Mouse (Mus musculus) embryonic fibroblast, embryonic 13.5 days (primary cell): ENCODE results near the gene Cacna2d1. TPM values are rescaled to one million over a fixed set of nuclear protein-coding genes. Genes with fewer than 3 reads are reported as not detected.

ENCODE experiments used
- H3K27ac ChIP-seq: 2 replicates; pipeline ENCODE4 v1.5.1; 2012; ENCODE audit warnings: low read length, control low read depth, inconsistent platforms; ENCODE audit not compliant: insufficient read depth
- H3K4me1 ChIP-seq: 2 replicates; pipeline ENCODE4 v1.6.1; 2011; ENCODE audit warnings: low read length; ENCODE audit not compliant: control insufficient read depth, insufficient read depth
- H3K4me3 ChIP-seq: 2 replicates; pipeline ENCODE4 v1.5.1; 2011; ENCODE audit warnings: mild to moderate bottlenecking, control low read depth, low read length; ENCODE audit not compliant: insufficient read depth
- CTCF ChIP-seq: IDR thresholded peaks from 2 replicates; pipeline ENCODE4 v1.5.1; 2011; ENCODE audit warnings: mild to moderate bottlenecking, control low read depth, low read length, moderate library complexity, borderline replicate concordance; ENCODE audit not compliant: insufficient read depth
- POLR2A ChIP-seq: IDR thresholded peaks from 2 replicates; pipeline ENCODE4 v1.6.1; 2011; ENCODE audit warnings: low read depth, mild to moderate bottlenecking, control low read depth, low read length, moderate library complexity
- polyA plus RNA-seq: library from polyadenylated mRNA; stranded (reverse); fragments of >200 nt; gene quantifications from 2 replicates; pipeline ENCODE4 v1.2.4, GENCODE M21; 2011; ENCODE audit warnings: low read depth; ENCODE audit not compliant: missing spikeins, insufficient read length

The Cacna2d1 gene
- polyA plus RNA-seq, 1 experiment: 49.3 TPM

DNA sequence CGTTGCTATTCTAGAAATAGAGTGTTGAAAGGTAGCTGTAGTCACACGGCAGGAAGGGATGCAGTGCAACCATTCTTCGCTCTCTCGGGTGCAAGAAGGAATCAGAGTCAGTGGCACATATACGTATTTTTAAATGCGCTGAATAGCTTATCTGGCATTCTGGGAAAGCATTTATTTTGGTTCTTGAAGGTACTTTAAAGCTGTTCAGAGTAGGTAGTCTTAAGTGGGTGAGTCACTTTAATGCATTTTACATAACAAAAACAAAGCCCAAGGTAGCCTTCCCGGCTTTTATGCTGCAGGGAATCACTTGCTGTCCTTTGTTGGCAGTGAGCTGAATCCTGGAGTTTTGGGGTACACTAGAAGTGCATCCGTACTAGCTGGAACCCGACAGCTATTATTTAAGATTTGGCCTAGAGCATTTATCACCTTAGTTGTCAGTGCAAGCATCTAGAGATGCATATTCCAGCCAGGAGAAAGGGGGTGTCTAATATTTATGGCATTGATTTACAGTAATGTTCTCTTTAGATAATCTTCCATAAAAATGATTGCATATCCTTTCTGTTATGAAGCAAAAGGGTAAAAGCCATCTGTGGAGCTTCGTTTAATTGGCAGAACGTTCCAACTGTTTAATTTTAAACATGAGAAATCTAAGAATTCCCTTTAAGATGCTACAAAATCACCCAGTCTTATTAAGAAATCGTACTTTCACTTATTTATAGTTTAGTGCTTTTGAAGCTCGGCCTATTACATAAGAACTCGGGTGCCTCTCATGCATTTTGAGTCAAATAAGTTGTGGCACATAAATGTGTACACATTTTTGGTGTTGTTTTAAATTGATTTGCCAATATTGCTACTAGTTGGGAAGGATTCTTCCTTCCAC is 1.6 kb downstream of the Cacna2d1 start:
- TF ChIP-seq CTCF (no peak), POLR2A (no peak)
- Histone ChIP-seq H3K4me1 (no peaks in the 10 kb centered on the region), H3K4me3 (peak overlapping the region; percentile 81), H3K27ac (no peak overlapping the region)

DNA sequence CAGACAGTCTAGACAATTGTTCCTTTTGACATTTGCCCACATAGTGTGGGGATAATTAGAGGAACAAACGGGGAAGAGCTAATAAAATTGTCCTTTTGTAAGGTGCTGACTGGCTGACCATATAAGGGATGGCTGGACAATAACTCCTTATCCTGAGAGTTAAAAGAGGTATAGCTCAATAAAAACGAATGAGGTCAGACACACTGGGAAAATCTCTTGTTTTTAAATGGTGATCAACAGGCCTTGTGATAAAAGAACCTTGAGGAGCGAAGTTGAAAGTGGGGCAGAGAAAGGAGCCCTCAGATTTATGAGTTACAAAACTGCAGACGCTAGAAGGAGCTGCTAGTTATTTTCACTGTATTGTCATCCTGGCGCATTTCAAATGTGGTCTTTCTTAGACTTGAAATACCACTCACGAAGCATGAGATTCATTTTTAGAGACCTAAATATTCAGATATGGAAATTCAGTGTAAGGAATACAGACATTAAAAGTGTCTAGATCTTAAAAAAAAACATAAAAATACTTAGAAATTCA is 6.8 kb downstream of the Cacna2d1 start:
- H3K27ac ChIP-seq: no peak overlapping the region
- H3K4me1 ChIP-seq: peaks cover 4% of the 10 kb centered on the region
- H3K4me3 ChIP-seq: no peak overlapping the region
- TF ChIP-seq CTCF (no peak), POLR2A (no peak)

DNA sequence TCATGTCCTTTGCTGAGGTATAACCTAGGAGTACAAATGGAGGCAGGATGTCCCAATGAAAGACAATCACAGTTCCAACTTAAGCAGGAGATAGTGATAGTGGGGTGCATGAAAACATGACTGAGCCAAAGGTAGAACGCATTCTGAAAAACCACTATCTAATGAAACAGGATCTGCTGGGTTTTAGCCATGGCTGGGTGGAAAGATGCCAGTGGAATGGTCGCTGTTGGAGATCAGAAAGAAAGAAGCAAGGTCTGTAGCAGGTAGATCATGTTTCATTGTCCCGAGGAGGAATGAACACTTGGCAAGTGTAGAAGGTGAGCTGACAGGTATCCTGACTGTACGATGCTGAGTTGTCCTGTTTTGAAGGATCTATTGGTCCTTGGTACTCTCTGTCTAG is 7.6 kb downstream of the Cacna2d1 start:
- H3K27ac ChIP-seq: no peak overlapping the region
- no peak overlapping the region for H3K4me3 ChIP-seq
- TF ChIP-seq CTCF: no peak
- no peak for TF ChIP-seq POLR2A
- peaks cover 4% of the 10 kb centered on the region for H3K4me1 ChIP-seq

DNA sequence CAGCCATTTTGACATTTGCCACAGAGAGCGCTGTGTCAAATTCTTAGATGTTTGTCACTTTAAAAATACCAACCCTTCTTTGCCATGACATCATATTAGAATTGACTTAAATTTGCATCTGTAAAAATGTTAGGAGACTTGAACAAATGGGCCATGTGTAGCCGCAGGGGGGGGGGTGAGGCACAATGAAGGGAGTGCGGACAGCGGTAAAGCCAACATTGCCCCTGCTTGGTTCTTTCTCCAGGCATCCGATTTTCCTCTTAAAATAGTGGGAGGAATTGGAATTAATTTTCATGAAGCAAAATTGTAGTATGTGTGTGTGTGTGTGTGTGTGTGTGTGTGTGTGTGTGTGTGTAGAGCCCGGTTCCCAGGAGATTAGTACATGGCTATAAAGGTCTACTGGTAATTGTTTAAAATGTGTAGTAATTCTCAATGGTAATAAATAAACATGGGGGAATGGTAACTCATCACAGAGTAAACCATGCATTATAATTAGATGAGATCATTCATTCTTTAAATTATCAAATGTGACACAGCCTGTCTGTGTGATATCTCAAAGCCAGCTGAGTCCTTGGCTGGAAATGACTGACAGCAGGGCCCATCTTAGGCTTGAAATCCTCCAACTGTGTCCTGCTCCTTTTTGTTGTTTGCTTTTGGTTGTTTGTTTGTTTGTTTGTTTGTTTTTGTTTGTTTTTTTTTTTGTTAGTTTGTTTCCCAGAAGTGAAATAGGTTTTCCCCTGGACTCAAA is 14.0 kb downstream of the Cacna2d1 start:
- Histone ChIP-seq H3K4me1 (no peaks in the 10 kb centered on the region), H3K27ac (no peak overlapping the region), H3K4me3 (no peak overlapping the region)
- TF ChIP-seq POLR2A (no peak), CTCF (no peak)

DNA sequence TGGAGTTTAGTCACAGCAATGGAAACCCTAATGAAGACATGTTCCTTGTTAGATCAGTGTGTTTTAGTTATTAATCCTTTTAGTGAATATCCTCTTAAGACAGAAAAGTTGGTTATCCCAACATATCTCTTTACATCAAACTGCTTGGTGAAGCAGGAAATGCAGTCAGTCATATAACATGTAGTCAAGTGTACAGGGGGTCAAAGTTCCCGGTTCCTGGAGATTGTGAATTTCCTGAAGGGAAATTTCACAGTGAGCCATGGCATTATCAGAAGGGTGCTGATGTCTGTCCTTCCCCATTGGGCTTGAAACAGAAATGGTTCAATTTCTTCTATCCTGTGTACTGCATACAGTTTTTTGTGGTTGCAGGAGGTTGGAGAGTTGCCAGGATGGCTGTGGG is 25.3 kb downstream of the Cacna2d1 start:
- Histone ChIP-seq H3K4me1 (no peaks in the 10 kb centered on the region; the same call in 1 of the 2 replicates), H3K4me3 (no peak overlapping the region), H3K27ac (no peak overlapping the region)
- TF ChIP-seq POLR2A: no peak
- no peak for TF ChIP-seq CTCF

DNA sequence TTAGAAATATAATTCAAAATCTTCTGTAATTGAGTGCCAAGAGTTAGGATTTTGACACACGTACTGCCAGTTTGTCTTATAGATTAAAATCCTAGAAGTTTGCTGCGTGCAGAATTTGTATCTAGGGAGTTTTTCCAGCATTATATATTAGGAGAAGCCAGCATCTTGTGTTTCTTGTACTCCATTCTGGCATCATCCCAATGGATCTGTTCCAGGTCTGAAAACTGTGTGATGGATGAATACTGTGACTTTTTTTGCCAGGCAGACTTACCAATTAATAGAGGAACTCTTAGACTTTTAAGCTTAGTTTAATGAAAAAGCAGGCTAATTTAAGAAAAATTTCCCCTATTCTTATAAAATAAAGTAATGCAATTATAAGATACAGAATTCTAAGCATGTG is 27.4 kb downstream of the Cacna2d1 start:
- TF ChIP-seq POLR2A (no peak), CTCF (no peak)
- Histone ChIP-seq H3K4me1 (peaks cover 3% of the 10 kb centered on the region; the same call in 1 of the 2 replicates), H3K4me3 (no peak overlapping the region), H3K27ac (no peak overlapping the region)

DNA sequence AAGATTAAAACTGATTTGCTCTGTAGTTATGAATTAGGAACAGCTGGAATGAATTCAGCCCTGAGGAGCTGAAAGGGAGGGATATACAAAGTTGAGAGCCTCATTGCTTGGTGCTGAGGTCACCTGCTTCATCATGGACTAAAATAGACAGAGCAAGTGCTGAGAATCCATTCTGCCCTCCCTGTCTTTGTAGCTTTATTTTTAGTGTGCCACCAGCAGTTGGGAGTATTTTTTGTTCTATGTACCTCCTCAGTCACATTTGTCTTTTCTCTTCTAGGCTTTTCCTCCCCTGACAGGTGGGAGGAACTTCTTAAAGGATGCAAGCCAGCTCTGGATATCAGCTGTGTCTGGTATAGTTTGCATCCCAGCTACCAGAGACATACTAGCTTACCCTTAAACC is 32.4 kb downstream of the Cacna2d1 start:
- no peak overlapping the region for H3K4me3 ChIP-seq
- no peak for TF ChIP-seq POLR2A
- no peak for TF ChIP-seq CTCF
- peaks cover 3% of the 10 kb centered on the region; the same call in 1 of the 2 replicates for H3K4me1 ChIP-seq
- no peak overlapping the region for H3K27ac ChIP-seq

DNA sequence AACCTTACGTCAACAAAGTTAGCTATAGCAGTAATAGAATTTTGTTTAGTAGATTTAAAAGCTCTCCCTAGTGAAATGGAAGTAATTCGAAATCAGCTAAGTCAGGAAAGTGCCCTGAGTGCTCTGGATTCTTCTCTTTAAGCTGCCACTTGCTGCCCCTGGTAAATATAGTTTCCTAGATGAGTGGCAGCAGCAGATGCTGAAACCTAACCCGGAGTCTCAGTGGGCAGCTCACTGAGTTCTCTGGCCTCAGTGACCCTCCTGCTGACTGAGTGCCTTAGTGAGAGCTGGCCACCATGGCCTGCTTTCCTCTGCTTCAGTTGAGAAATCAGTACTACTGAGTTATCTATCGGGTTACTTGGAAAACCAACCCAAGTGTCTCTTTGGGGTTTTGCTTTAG is 37.3 kb downstream of the Cacna2d1 start:
- Histone ChIP-seq H3K27ac (no peak overlapping the region), H3K4me1 (no peaks in the 10 kb centered on the region; the same call in 1 of the 2 replicates), H3K4me3 (no peak overlapping the region)
- TF ChIP-seq POLR2A: no peak
- no peak for TF ChIP-seq CTCF

DNA sequence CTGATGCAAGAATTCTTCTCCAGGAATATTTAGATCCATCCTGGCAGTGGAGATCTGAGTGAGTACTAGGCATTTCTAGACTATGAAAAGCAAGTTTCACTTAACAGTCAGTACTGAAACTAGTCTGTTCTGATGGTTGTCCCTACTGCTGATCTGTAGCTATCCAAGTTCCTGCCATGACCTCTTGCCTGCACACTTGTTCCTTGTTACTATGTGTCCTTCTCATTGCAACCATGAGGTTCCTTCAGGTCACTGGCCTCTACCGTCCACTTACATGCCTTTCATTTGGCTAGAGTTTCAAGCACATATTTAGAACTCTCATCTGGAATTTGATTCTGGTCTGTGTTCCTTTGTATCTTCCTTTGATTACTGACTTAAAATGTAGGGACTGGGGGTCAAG is 37.9 kb downstream of the Cacna2d1 start:
- no peaks in the 10 kb centered on the region for H3K4me1 ChIP-seq
- H3K27ac ChIP-seq: no peak overlapping the region
- H3K4me3 ChIP-seq: no peak overlapping the region
- TF ChIP-seq CTCF (no peak), POLR2A (no peak)
